Mouse (Mus musculus): ENCODE measurements at regions not wholly inside any gene's neighbourhood (a gene's known extent, or its start where the extent isn't known, plus 50 kb on each side); places are given as distances from the start of the nearest gene placed in this dataset.

DNA sequence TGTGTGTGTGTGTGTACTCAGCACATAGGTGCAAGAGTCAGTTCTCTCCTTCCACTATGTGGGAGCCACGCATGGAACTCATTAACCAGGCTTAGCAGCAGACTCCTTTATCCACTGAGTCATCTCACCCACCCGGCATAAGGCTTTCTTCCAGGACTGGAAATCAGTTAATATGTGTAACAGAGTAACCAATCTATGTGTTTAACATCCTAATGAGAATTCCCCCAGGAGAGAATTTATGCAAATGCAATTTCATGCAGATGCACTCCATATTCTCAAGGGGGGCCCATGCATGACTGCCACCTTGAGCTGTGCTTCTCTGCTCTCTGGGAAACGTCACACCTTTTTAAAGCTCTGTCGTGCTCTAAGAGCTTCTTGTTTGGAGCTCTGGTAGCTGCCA, 101.7 kb upstream of the Agap1 start:
- TF ChIP-seq CTCF (IDR thresholded peaks at IDR 0.05; ENCODE audit: low read depth, low read length) (no peak), POLR2A (IDR thresholded peaks at IDR 0.05; ENCODE audit: extremely low read depth, insufficient read depth, low read length) (no peak)
